Mouse (Mus musculus): ENCODE measurements around the gene Sgip1.

DNA sequence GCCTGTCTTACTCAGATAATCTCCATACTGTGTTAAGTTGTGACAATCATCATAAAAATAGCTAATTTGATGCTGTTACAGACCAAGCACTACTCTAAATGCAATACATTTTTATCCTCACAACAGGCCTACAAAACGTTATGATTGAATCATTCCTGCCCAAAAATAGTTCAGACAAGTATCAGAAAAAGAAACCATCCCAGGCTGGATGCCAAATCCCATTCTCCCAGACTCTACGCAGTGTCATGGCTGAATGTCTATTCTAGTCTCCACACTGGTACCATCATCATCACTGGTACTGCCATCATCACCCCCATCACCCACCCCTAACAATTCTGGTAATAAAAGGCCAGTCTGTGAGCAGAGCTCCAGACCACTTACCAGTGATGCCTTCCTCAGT is 211.4 kb downstream of the Sgip1 start:
- TF ChIP-seq POLR2A (IDR thresholded peaks at IDR 0.05; ENCODE audit: low read depth, low read length) (no peak), CTCF (IDR thresholded peaks at IDR 0.05; ENCODE audit: extremely low read depth, insufficient read length, insufficient replicate concordance, low read depth, low read length) (no peak)

All from small intestine, adult 2 months (tissue).